Mouse (Mus musculus) lung, embryonic 14.5 days (tissue): ENCODE measurements at regions not wholly inside any gene's neighbourhood (a gene's known extent, or its start where the extent isn't known, plus 50 kb on each side); places are given as distances from the start of the nearest gene placed in this dataset.

Experiments used
- ATAC-seq: fragments of 200-750 bp; cut with Nextera tagmentation; 2 replicates; pipeline ENCODE4 v1.8.0; 2017; ENCODE audit warnings: mild to moderate bottlenecking, moderate TSS enrichment, moderate library complexity; ENCODE audit not compliant: insufficient read depth
- DNase-seq: peaks from one replicate; pipeline ENCODE4 v3.0.0-alpha.2; 2015
- H3K27ac ChIP-seq: fragments of 300-500 bp; sonication (generic); 2 replicates; pipeline ENCODE4 v1.5.1; 2014; ENCODE audit warnings: low read depth, mild to moderate bottlenecking, moderate library complexity
- H3K27me3 ChIP-seq: fragments of 300-500 bp; sonication (generic); 2 replicates; pipeline ENCODE4 v1.6.1; 2014; ENCODE audit warnings: low read length, control low read depth; ENCODE audit not compliant: insufficient read depth
- H3K36me3 ChIP-seq: fragments of 300-500 bp; sonication (generic); 2 replicates; pipeline ENCODE4 v1.6.1; 2014; ENCODE audit warnings: control low read depth; ENCODE audit not compliant: insufficient read depth
- H3K4me1 ChIP-seq: fragments of 300-500 bp; sonication (generic); 2 replicates; pipeline ENCODE4 v1.6.1; 2014; ENCODE audit warnings: antibody characterized with exemption, control low read depth; ENCODE audit not compliant: insufficient read depth
- H3K4me2 ChIP-seq: fragments of 300-500 bp; sonication (generic); 2 replicates; pipeline ENCODE4 v1.6.1; 2014; ENCODE audit warnings: mild to moderate bottlenecking
- H3K4me3 ChIP-seq: fragments of 300-500 bp; sonication (generic); 2 replicates; pipeline ENCODE4 v1.5.1; 2014; ENCODE audit warnings: low read depth, low read length
- H3K9ac ChIP-seq: fragments of 300-500 bp; sonication (generic); 2 replicates; pipeline ENCODE4 v1.6.1; 2014
- H3K9me3 ChIP-seq: fragments of 300-500 bp; sonication (generic); 2 replicates; pipeline ENCODE4 v1.6.1; 2016; ENCODE audit warnings: low read depth, low read length, control low read depth
- CTCF ChIP-seq: IDR thresholded peaks from 2 replicates; pipeline ENCODE4 v1.5.1; 2016; ENCODE audit warnings: antibody characterized with exemption, low read depth
- WGBS: fragments of 180-500 bp; shearing (Covaris S2); extraction: QIAGEN DNeasy Blood & Tissue Kit; methylation state at CpG from one replicate; pipeline ENCODE4 v1.1.7; 2014; 5-methylcytosine and 5-hydroxymethylcytosine counted together

GRCm38 (mm10) chr8:92302694-92303093 lies 54.7 kb upstream of the Irx5 start:
- ATAC-seq (no peak), DNase-seq (no peak)
- WGBS: 47% methylated on average over 7 of the region's 7 CpGs
- TF ChIP-seq CTCF: no peak
- no peaks in the 10 kb centered on the region for H3K36me3 ChIP-seq
- peaks cover 23% of the 10 kb centered on the region; the same call in 1 of the 2 replicates for H3K27me3 ChIP-seq
- H3K9me3 ChIP-seq: no peaks in the 10 kb centered on the region
- H3K4me2 ChIP-seq: no peak overlapping the region
- no peak overlapping the region for H3K9ac ChIP-seq
- no peaks in the 10 kb centered on the region for H3K4me1 ChIP-seq
- H3K4me3 ChIP-seq: no peak overlapping the region
- no peak overlapping the region for H3K27ac ChIP-seq

GRCm38 (mm10) chr8:92301029-92301428 lies 56.4 kb upstream of the Irx5 start:
- Histone ChIP-seq H3K9ac (no peak overlapping the region), H3K4me3 (no peak overlapping the region), H3K36me3 (no peaks in the 10 kb centered on the region), H3K4me1 (no peaks in the 10 kb centered on the region), H3K27me3 (peaks cover 17% of the 10 kb centered on the region; the same call in 1 of the 2 replicates), H3K4me2 (no peak overlapping the region), H3K9me3 (no peaks in the 10 kb centered on the region), H3K27ac (no peak overlapping the region)
- WGBS: 70% methylated on average over 3 of the region's 3 CpGs
- TF ChIP-seq CTCF: no peak
- no peak for ATAC-seq
- no peak for DNase-seq

- Histone ChIP-seq H3K4me2 (no peak overlapping the region), H3K4me3 (no peak overlapping the region), H3K9me3 (no peaks in the 10 kb centered on the region), H3K27ac (no peak overlapping the region), H3K36me3 (no peaks in the 10 kb centered on the region), H3K9ac (no peak overlapping the region), H3K27me3 (peaks cover 5% of the 10 kb centered on the region), H3K4me1 (no peaks in the 10 kb centered on the region)
- ATAC-seq: no peak
- no peak for TF ChIP-seq CTCF
- WGBS: 55% methylated on average over 26 of the region's 26 CpGs
- no peak for DNase-seq
These were observed 70.3 kb upstream of the Irx5 start for GRCm38 (mm10) chr8:92286841-92287811.

GRCm38 (mm10) chr8:92275755-92276154 lies 81.7 kb upstream of the Irx5 start:
- WGBS: 76% methylated on average over 5 of the region's 5 CpGs
- TF ChIP-seq CTCF: no peak
- DNase-seq (no peak), ATAC-seq (no peak)
- Histone ChIP-seq H3K4me2 (no peak overlapping the region), H3K4me3 (no peak overlapping the region), H3K9ac (no peak overlapping the region), H3K36me3 (no peaks in the 10 kb centered on the region), H3K4me1 (no peaks in the 10 kb centered on the region), H3K27ac (no peak overlapping the region), H3K27me3 (no peaks in the 10 kb centered on the region), H3K9me3 (no peaks in the 10 kb centered on the region)

- H3K4me3 ChIP-seq: no peak overlapping the region
- TF ChIP-seq CTCF: no peak
- no peaks in the 10 kb centered on the region for H3K27me3 ChIP-seq
- H3K9ac ChIP-seq: no peak overlapping the region
- DNase-seq (no peak), ATAC-seq (no peak)
- H3K27ac ChIP-seq: no peak overlapping the region
- no peaks in the 10 kb centered on the region for H3K36me3 ChIP-seq
- 0 out of 2 replicates have a peak, but pooled peaks cover 6% of the 10 kb centered on the region for H3K9me3 ChIP-seq
- WGBS: 90% methylated on average over 1 of the region's 1 CpGs
- no peak overlapping the region for H3K4me2 ChIP-seq
- no peaks in the 10 kb centered on the region for H3K4me1 ChIP-seq
These were observed 84.7 kb upstream of the Irx5 start for GRCm38 (mm10) chr8:92272726-92273125.

- TF ChIP-seq CTCF: no peak
- Histone ChIP-seq H3K4me3 (no peak overlapping the region), H3K9me3 (0 out of 2 replicates have a peak, but pooled peaks cover 6% of the 10 kb centered on the region), H3K27me3 (no peaks in the 10 kb centered on the region), H3K27ac (no peak overlapping the region), H3K4me2 (no peak overlapping the region), H3K4me1 (no peaks in the 10 kb centered on the region), H3K9ac (no peak overlapping the region), H3K36me3 (no peaks in the 10 kb centered on the region)
- ATAC-seq (no peak), DNase-seq (no peak)
- 64% methylated on average over 5 of the region's 5 CpGs for WGBS
These were observed 85.4 kb upstream of the Irx5 start for GRCm38 (mm10) chr8:92272073-92272472.

GRCm38 (mm10) chr8:92270636-92271035 lies 86.8 kb upstream of the Irx5 start:
- H3K36me3 ChIP-seq: no peaks in the 10 kb centered on the region

More at GRCm38 (mm10) chr8:92270636-92271035, 86.8 kb upstream of the Irx5 start:
- H3K9ac ChIP-seq: no peak overlapping the region
- H3K4me3 ChIP-seq: no peak overlapping the region
- no peaks in the 10 kb centered on the region; the same call in 1 of the 2 replicates for H3K4me1 ChIP-seq
- TF ChIP-seq CTCF: no peak
- H3K9me3 ChIP-seq: 0 out of 2 replicates have a peak, but pooled peaks cover 6% of the 10 kb centered on the region
- no peak overlapping the region for H3K27ac ChIP-seq
- no peak overlapping the region for H3K4me2 ChIP-seq
- H3K27me3 ChIP-seq: no peaks in the 10 kb centered on the region
- DNase-seq: no peak
- ATAC-seq: no peak
